Mouse (Mus musculus): ENCODE data around the gene Gm20716.
A peak's percentile ranks its signal among the peaks of the same experiment; 100 is the strongest.
"Not testable (repeated sequence)": the region's sequence is repeated elsewhere in the genome, so short reads cannot be mapped to it uniquely, and the experiment has no call there.

The Gm20716 gene

GRCm38 (mm10) chr2:168166750-168167460, 63.3 kb downstream of the Gm20716 start:
- DNase-seq: no peak

- no peak for DNase-seq
These were observed 68.2 kb downstream of the Gm20716 start for GRCm38 (mm10) chr2:168161978-168162377.

GRCm38 (mm10) chr2:168161514-168161971, 68.6 kb downstream of the Gm20716 start:
- no peak for DNase-seq

DNA sequence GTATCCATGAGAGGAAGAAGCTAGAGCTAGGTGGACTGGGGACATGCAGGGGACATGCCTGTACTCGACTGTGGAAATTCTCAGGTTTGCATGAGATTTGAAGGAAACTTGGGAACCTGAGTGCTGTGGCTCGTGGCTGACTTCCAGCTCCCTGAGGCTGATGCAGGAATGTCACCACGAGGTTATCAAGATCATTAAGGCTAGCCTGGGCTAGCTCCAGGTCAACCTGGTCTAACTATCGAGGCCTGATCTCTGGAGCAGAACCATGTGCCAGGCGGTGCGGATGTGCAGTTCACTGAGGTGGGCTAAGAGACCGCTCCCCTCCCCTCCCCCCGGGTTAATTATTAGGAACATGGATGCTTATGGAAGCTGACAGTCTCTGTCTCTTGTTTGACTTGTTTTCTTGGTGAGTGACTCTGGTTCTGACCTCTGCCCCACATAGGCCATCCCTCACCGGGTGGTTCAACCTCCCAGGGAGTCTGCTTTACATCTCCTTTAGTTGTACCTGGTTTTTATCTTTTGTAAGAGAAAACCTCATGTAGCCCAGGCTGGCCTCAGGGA, 69.7 kb downstream of the Gm20716 start:
- no peak for DNase-seq

- no peak for DNase-seq
These were observed 71.1 kb downstream of the Gm20716 start for GRCm38 (mm10) chr2:168158911-168159711.

GRCm38 (mm10) chr2:168157974-168158373, 72.2 kb downstream of the Gm20716 start:
- DNase-seq: not testable (repeated sequence)

DNA sequence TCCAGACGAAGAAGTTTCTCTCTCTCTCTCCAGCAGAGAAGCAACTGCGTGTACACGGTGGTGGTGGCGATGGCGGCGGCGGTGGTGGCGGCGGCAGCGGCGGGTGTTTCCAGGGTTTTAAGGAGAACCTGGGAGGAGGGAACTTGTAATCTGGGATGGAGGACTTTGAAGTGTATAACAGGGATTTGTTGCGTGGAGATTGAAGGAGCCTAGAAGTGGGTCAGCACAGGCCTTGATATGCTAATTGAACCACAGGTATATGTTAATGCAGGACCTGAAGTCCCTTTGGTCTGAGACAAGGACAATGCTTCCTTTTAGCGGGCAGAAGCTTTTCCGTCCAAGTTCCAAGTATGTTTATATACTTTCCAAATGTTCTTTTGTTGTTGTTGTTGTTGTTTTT, 73.8 kb downstream of the Gm20716 start:
- DNase-seq: no peak

GRCm38 (mm10) chr2:168155666-168156065, 74.5 kb downstream of the Gm20716 start:
- DNase-seq: no peak

- peak in 1 of 2 experiments; percentile 28 for DNase-seq
These were observed 75.9 kb downstream of the Gm20716 start for GRCm38 (mm10) chr2:168154090-168154881.

GRCm38 (mm10) chr2:168149241-168149640, 80.9 kb downstream of the Gm20716 start:
- DNase-seq: no peak

GRCm38 (mm10) chr2:168147722-168148432, 82.3 kb downstream of the Gm20716 start:
- no peak for DNase-seq

DNA sequence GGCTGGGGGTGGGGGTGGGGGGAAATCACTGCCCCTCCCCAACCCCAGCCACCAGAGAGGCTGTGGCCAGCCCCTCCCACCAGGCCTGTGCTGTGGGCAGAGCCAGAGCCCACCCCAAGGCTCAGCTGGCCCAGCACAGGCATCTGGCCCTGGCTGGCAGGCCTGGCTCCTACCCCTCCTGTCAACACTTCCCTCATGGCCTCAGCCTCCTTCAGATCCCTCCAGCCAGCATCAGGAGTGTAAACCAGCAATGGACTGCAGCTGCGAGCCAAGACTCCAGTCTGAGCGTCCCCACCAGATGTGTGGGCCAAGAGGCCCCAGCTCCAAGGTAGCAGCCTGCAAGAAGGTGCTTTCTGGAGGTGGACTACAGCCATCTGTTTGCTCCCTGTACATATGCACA, 84.7 kb downstream of the Gm20716 start:
- no peak for DNase-seq

DNA sequence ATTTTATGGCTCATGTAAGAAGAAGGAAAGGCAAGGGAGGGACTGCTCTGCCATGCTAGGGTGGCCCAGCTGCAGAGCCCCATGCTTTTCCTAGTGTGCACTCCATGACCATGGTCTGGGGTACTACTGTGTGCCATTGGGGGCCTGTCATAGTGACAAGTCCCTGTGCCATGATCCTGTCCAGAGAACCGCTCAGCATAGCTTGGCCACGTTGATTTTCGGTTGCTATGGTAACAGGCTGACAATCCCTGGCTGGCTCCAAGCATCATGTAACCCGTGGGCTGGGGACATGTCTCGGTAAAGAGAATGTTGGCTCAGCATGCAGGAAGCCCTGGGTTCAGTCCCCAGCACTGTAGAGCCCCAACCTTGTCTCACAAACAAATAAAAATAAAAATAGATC, 86.4 kb downstream of the Gm20716 start:
- no peak for DNase-seq

GRCm38 (mm10) chr2:168137161-168137560, 93.0 kb downstream of the Gm20716 start:
- DNase-seq: no peak
